Mouse (Mus musculus) megakaryocyte, embryonic 14.5 days (primary cell): ENCODE measurements around the gene Cela1.
A peak's percentile ranks its signal among the peaks of the same experiment; 100 is the strongest.

Source experiments
- FLI1 ChIP-seq: IDR thresholded peaks from 2 replicates; pipeline ENCODE4 v1.6.1; 2012; ENCODE audit warnings: low read length, inconsistent platforms, mixed read lengths
- GATA1 ChIP-seq: IDR thresholded peaks from 3 replicates; pipeline ENCODE4 v1.6.1; 2012; ENCODE audit warnings: mixed read lengths, low read length, inconsistent platforms, borderline replicate concordance

DNA sequence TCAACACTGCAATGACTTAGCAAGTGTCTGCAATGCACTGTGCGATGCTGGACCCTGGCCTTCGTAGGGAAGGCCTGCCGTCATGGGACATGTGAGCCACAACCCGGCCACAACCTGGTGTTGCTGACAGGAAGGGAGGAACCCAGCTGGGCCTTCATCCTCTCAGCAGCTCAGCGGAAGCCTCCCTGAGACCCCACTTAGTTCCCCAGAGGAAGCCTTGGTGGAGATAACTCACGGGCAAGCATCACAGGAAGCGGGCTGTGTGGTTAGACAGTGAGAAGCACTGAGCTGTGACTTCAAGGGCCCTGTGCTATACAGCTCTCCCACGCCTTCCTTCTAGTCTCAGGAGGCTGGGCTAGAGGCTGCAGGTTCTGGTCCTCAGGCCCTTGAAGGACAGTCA lies 18.5 kb upstream of the Cela1 start:
- TF ChIP-seq GATA1 (peak; percentile 47; the same call in 1 of the 3 replicates), FLI1 (peak; percentile 71)
